Mouse (Mus musculus): ENCODE measurements around the gene Gm45717.
"Not testable (repeated sequence)": the region's sequence is repeated elsewhere in the genome, so short reads cannot be mapped to it uniquely, and the experiment has no call there.

Gm45717 gene

DNA sequence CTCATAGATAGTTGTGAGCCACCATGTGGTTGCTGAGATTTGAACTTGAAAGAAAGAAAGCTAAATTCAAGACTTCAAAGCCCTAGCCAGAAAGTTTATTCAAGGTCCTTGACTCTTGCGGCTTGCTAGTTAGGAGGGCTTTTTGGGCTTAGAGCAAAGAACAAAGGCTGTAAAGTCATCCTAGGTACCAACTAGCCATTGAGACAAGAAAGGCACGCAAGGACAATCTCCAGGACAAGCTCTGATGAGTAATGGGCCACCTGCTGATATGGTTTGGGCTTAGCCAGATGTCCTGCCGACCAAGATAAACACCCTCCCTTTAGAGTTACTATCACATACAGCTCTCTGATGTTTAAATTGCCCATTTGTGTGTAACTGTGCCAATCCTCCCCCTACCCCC is 13.0 kb upstream of the Gm45717 start:
- in situ Hi-C loops (cut with MboI): not testable (repeated sequence)

DNA sequence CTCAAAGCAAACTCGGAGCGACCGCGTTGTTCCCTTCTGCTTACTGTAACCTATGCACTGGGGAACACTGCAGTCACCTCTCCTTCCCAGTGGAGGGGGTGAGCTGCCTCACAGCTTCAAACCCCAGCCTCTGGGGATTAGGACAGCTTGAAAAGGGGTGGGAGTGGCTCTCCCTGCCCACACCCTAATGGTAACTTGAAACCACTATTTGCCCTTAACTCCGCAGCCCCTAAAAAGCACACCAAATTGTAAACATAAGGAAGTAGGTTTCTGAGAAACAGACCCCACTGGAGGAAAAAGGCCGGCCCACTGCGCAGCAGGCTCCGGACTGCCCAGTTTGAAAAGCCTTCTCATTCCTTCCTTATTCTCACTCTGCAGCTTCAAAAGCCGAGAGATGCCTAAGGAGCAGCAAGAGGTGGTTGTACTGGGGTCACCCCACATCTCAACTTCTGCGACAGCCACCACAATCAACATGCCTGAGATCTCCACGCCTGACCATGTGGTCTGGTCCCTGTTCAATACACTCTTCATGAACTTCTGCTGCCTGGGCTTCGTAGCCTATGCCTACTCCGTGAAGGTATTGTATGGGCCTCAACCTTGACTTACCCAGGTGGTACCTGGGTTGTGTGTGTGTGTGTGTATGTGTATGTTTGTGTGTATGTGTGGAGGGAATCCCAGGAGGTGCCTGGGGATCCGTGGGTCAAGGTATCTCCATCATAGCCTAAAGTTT is 12.3 kb upstream of the Gm45717 start:
- in situ Hi-C loops (cut with MboI): no loop called here

GRCm38 (mm10) chr7:140966921-140967320 is 11.2 kb upstream of the Gm45717 start, which contains the start of gene Ifitm1:
Gene Ifitm1, plus strand, starts transcription at chr7:140967221.
- in situ Hi-C loops (cut with MboI): no loop called here

GRCm38 (mm10) chr7:140962733-140963132 is 7.0 kb upstream of the Gm45717 start:
- in situ Hi-C loops (cut with MboI): no loop called here

GRCm38 (mm10) chr7:140961416-140961815 is 5.7 kb upstream of the Gm45717 start:
- in situ Hi-C loops (cut with MboI): no loop called here

DNA sequence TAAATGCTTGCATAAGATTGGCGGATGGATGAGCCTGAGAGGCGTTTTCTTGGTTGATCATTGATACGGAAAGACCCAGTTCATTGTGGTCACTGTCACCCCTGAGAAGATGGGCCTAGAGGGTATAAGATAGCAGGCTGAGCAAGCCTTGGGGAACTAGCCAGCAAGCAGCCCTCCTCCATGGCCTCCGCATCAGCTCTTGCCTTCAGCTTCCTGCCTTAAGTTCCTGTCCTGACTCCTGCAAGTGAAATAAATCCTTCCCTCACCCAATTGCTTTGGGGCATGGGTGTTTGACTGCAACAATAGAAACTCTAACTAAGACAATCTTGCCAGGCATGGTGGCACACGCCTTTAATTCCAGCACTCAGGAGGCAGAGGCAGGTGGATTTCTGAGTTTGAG is 4.3 kb upstream of the Gm45717 start:
- in situ Hi-C loops (cut with MboI): no loop called here

DNA sequence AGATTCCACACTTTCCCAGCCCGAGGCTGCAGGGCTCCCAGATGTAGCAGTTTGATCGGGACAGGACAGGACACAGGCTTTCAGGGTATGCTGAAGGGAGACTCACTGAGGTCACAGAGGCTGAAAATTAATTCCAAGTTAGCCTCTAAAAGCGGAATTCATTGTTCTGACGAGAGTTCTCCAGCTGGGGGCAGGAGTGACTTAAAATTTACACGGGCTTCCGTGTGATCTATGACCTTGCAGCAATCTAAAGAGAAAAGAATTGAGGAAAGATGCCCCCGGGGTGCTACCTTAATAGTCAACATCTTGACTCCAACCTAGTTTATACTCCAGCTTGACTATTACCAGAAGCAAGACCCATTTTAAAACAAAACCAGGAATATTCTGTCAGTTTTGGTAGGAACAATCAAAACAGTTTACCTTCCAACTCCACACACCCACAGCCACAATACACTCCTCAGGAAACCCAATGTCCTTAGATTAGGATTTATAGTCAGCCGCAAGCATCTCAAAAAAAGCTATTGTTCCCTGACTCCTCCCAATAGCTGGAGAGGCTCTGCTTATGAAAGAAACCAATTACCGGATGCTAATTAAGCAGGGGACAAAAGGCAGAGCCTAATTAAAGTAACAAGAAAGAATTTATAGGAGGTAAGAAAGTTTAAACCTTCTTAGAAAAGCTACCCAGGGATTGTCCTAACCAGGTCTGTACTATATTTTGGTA is 3.6 kb upstream of the Gm45717 start:
- in situ Hi-C loops (cut with MboI): no loop called here

DNA sequence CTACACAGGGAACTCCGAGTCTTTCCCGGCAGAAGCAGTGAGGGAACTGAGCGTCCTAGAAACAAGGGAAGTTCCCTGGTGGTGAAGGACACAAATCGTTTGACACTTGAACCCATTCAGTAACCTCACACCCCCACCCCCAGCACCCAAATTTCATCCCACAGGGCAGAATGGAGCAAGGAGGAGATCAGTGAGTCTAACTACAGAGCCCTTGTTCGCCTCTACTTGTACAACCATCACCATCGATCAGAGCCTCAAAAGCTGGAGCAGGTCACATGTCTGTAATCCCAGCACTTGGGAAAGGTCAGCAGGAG is 776 bp upstream of the Gm45717 start:
- in situ Hi-C loops (cut with MboI): no loop called here

GRCm38 (mm10) chr7:140955342-140955741 is 395 bp downstream of the Gm45717 start:
- in situ Hi-C loops (cut with MboI): no loop called here

DNA sequence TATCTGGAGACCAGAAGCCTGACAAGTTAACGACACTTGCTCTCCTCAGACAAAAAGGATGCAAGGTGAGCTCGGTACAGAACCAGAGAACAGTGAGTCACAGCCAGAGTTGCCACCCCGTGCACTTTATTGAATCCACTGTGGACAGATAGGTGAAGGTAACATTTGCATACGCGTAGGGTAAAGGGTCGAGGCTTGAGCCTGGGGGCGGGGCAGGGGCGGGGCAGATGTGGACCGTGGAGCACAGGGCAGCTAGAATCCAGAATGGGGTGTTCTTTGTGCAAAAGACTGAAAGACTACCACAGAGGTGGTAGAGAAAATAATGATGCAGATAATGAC is 1.0 kb downstream of the Gm45717 start:
- in situ Hi-C loops (cut with MboI): no loop called here

- in situ Hi-C loops (cut with MboI): no loop called here
These were observed 1.7 kb downstream of the Gm45717 start for GRCm38 (mm10) chr7:140953800-140954732.

DNA sequence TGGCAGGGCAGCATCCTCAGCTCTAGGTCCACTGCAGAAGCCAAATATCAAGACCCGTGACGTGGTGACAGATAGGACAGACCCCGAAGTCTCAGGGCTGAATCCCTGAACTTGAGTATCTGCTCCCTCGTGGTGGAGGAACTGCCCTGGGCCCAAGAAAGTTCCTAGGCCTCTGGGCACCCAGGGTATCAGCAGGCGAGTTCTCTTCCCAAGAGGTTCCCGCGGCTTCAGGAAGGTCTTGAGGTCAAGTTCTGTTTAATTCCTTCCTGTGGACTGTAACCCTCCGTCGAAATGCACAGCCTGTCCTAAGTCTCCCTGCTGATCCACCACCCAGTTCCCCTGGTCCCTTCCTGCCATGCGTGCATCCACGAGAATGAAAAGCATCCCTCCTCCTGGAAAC is 2.6 kb downstream of the Gm45717 start:
- in situ Hi-C loops (cut with MboI): no loop called here

GRCm38 (mm10) chr7:140952441-140952840 is 3.3 kb downstream of the Gm45717 start:
- in situ Hi-C loops (cut with MboI): no loop called here

DNA sequence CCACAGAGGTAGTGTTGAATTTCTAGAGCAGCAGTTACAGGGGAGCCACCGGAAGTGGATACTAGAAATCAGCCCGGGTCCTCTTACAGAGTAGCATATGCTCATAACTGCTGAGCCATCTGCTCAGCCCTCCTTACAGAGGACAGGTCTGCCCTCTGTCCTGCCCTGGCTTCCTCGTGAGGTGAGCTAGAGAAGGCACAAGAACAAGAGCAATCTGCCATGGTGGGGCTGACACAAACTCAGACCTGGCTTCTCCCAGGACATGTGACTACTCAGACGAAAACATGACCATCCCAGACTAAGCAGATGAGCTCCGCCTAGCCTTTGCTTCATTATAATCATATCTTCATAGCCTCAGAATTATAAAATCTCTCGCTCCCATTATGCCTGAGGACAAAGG is 4.0 kb downstream of the Gm45717 start:
- in situ Hi-C loops (cut with MboI): no loop called here

DNA sequence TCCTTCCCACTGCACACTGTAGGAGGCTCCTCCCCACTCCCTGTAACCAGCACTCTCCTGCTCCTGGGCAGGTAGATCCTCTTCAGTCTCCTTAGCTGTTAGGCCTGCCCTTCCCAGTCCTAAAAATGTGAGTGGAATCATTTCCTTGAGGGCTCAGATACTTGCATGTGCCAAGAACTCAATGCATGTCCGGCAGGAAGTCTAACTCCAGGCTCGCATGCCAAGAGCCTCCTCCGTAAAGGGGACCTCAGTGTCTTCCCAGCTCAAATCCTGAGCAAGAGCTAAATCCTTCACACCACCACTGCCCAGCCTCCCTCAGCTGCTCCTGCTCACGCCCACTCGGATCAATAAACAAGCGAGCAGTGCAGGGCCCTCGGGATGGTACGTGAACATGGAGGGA is 4.7 kb downstream of the Gm45717 start:
- in situ Hi-C loops (cut with MboI): no loop called here

- in situ Hi-C loops (cut with MboI): no loop called here
These were observed 5.8 kb downstream of the Gm45717 start, which contains the start of gene Ifitm5 for GRCm38 (mm10) chr7:140949824-140950530. Gene Ifitm5, minus strand, starts transcription at chr7:140950291.

DNA sequence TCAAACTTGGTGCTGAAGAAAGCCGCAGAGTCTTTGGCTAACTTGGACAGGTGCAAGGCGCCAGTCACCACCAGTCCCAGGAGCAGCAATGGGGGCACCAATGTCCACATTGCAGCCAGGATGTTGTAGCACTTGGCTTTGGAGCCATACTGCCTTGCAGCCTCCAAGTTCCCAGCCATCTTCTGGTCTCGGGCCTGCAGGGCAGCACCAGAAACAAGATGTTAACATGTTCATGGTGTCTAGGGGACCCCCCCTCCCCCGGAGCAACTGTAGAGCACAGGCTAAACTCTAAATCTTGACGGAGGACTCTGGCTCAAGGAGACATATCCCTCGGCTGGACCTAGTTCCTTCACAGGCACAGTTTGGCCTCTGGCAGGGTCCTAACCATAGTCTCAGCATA is 6.5 kb downstream of the Gm45717 start:
- in situ Hi-C loops (cut with MboI): no loop called here

- in situ Hi-C loops (cut with MboI): no loop called here
These were observed 7.6 kb downstream of the Gm45717 start for GRCm38 (mm10) chr7:140948161-140948560.

DNA sequence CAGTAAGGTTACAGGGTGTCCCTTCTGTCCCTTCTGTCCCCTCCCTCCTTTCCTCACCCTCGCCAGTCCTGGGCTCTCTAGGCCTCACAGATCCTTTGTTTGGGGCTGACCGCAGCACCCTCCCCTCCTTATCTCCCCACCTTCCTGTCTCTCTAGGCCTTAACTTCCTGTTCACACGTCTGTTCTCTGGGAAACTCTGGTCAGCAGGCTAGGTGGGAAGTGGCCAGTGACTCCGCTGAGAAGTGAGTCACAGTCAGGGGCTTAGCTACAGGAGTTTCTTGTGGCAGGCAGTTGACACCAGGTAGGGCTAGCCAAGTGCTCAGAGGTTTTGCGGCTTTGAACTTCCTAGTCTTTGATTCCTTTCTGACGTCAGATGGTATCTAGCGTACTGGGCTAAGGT is 8.8 kb downstream of the Gm45717 start:
- in situ Hi-C loops (cut with MboI): no loop called here

GRCm38 (mm10) chr7:140946311-140946710 is 9.4 kb downstream of the Gm45717 start:
- in situ Hi-C loops (cut with MboI): no loop called here

GRCm38 (mm10) chr7:140945247-140945646 is 10.5 kb downstream of the Gm45717 start:
- in situ Hi-C loops (cut with MboI): no loop called here

GRCm38 (mm10) chr7:140944236-140944635 is 11.5 kb downstream of the Gm45717 start:
- in situ Hi-C loops (cut with MboI): no loop called here
